Mouse (Mus musculus) E14TG2a.4 (cell line): ENCODE measurements around the gene Brca1.

Experiments
- CTCF ChIP-seq: conservative IDR thresholded peaks from 2 replicates; pipeline ENCODE4 v1.5.1; 2014; ENCODE audit warnings: low read length
- POU5F1 ChIP-seq: IDR thresholded peaks from 2 replicates; pipeline ENCODE4 v1.6.1; 2014; ENCODE audit warnings: low read length, borderline replicate concordance

- TF ChIP-seq CTCF (no peak), POU5F1 (no peak)
These were observed 74.6 kb downstream of the Brca1 start for GRCm38 (mm10) chr11:101477194-101477551.
